Mouse (Mus musculus) kidney, postnatal 25 days (tissue): ENCODE measurements around the gene Defb21.

ENCODE experiments used
- DNase-seq, 2 experiments: peaks; one replicate each; pipeline ENCODE4 v3.0.0; 2021; ENCODE audit warnings: mixed read lengths in 2 of 2

The Defb21 gene

GRCm38 (mm10) chr2:152607746-152608145 is 35.2 kb downstream of the Defb21 start:
- DNase-seq: no peak

GRCm38 (mm10) chr2:152608719-152609118 is 36.2 kb downstream of the Defb21 start:
- no peak for DNase-seq

DNA sequence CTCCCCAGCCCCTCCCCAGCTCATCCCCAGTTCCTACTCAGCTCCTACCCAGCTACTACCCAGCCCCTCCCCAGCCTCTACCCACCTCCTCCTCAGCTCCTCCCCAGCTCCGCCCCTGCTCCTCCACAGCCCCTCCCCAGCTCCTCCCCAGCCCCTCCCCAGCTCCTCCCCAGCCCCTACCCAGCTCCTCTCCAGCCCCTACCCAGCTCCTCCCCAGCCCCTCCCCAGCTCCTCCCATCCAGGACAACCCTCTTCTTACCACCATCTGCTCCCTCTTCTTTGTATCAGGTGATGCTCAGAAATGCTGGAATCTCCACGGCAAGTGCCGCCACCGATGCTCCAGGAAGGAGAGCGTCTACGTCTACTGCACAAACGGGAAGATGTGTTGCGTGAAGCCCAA is 39.6 kb downstream of the Defb21 start:
- DNase-seq: no peak

DNA sequence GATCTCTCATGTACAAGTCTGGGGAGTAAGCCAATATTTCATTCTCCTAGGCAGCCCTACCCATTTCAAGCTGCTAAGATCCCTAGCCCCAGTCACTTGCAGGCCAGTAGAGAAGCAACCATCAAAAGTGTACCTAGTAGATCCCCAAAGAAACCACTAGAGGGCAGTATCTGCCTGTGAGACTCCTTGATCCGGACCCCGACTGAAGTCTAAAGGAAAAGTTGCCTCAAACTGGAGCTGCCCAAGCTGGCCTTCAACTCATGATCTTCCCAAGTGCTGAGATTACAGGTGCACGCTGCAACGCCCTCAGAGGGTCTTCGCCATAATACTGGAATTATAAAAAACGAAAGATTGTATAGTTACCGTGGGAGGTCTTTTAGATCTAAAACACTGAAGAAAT is 43.0 kb downstream of the Defb21 start:
- peak; percentile 49 to 65 for DNase-seq

GRCm38 (mm10) chr2:152616470-152616869 is 43.9 kb downstream of the Defb21 start:
- DNase-seq: no peak

DNA sequence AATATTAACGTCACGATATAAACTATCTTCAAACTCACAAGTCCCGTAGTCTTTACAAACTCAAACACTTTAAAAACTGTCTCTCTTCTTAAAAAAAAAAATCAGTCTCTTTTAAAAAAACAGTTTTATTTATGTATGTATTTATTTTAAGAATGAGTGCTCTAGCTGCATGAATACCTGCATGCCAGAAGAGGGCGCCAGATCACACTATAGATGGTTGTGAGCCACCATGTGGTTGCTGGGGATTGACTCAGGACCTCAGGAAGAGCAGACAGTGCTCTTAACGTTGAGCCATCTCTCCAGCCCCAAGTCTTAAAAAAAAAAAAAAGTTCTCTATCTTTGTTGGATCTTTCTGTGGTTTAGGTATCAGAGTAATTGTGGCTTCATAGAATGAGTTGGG is 44.8 kb downstream of the Defb21 start:
- peak in 1 of 2 experiments; percentile 37 for DNase-seq

DNA sequence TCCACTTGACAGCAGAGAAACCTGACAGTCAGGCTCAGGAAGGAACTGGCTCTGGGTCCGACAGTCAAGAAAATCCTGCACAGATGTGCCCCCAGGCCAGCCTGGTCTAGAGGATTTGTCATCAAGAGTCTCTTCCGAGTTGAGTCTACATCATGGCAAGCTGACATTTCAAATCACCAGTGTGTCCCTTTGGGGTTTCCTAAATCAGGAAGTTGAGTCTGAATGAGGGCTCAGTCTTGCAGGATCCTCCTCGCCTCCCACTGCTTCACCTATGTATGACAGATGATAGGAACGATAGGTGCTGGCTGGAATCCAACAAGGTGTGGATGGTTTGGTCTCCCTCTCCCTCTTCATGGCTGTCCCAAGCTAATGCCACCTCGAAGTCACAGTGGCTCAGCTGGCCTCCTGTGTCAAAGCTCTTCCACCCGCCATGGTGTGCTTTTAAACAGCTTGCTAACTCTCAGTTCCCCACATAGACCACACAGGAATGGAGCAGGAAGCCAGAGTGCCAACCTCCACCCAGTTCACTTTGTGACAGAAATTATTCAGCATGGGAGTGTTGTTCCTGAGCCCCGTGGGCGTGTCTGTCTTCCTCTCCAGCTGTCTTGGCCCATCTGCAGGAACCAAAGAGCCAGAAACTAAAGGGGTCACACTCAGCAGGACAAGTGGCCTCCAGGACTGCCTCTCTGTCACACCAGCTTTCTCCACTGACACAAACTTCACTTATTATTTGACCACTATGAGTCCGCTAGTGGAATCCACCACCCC is 48.0 kb downstream of the Defb21 start:
- peak in 1 of 2 experiments; percentile 61 for DNase-seq

DNA sequence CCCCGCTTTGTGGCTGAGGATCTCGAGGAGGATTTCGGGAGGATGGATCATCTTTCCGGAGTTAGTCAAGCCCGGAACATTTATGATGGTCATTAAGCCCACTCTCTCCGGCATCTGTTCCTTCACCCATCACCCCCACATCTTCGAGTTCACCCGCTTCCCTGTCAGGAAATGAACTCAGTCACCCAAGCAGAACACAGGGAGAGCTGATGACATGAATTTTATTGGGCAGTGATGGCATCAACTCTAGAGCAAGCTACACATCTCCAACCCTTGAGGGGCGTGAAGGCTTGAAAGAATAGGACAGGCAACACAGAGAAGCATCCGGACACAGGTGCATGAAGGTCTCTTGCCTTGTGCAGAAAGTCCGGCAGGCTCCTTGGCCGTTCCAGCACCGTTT is 49.6 kb downstream of the Defb21 start:
- no peak for DNase-seq

DNA sequence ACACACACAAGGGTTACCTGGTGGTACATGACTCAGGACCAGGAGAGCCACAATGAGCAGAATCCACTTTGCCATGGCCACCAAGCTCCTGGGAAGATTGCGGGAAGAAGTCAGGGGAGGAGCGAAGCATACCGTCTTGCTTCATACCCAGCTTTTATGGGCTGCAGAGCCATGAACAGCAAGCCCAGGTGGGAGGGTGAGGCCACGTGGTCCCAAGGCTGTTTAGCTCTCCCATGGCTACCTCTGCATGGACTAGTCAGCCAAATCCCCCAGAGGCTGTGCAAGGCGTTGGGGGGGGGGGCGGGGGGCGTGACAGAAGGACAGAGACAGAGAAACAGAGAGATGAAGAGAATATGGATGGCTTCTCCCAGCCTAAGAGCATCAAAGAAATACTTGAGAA is 50.4 kb downstream of the Defb21 start, which contains the start of gene Defb25:
Defb25 (minus strand) TSS at position 101 of the 400 bp plus-strand sequence.
- DNase-seq: no peak
